Mouse (Mus musculus) stomach, postnatal 0 days (tissue): Measurements from ENCODE around the gene Tmie.

Source experiments
- CTCF ChIP-seq: IDR thresholded peaks from 2 replicates; pipeline ENCODE4 v1.5.1; 2016; ENCODE audit warnings: antibody characterized with exemption, low read depth, mild to moderate bottlenecking, moderate library complexity
- EP300 ChIP-seq: optimal IDR thresholded peaks from 2 replicates; pipeline ENCODE3; 2016; ENCODE audit warnings: antibody characterized with exemption

GRCm38 (mm10) chr9:110922759-110923158 lies 42.8 kb upstream of the Tmie start:
- peak; percentile 94 for TF ChIP-seq CTCF
- no peak for TF ChIP-seq EP300
